Mouse (Mus musculus): ENCODE measurements at regions not wholly inside any gene's neighbourhood (a gene's known extent, or its start where the extent isn't known, plus 50 kb on each side); places are given as distances from the start of the nearest gene placed in this dataset.
A peak's percentile ranks its signal among the peaks of the same experiment; 100 is the strongest.

DNA sequence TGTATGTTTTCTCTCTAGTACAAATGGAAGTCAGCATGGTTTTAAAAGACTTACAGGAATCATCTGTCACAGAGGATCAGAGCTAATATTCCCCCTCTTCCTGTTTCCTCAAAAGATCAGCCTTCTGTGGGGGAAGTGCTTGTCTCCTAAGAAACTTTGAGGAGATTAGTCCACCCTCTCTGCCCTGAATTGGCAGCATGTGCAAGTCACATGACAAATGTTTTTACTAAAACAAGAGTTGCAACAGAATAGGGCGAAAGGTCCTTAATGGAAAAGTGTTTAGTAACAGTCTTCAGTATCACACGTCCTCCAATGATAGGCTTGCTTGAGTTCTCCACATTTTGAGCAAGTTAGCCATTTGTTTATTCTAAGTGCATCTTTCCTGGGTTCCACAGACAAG lies 162.8 kb downstream of the Fzd1 start:
- DNase-seq: no peak

DNA sequence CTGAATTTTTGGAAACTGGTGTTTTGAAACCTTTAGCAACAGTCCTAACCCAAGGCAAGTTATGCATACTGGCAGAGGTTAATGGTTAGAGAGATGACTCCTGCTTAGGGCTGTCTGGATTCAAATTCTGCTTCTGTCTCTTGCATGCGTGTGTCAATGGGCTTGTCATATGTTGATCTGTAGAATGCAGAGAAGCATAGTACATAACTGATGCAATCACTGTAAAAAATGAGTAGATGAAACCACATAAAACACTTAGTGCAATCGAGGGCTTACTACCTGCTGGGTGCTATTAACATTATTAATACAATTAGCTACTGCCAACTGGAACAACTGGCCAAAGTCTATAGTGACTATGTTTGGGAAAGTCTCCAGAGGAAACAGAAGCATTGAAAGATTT lies 163.3 kb downstream of the Fzd1 start:
- DNase-seq: no peak

DNA sequence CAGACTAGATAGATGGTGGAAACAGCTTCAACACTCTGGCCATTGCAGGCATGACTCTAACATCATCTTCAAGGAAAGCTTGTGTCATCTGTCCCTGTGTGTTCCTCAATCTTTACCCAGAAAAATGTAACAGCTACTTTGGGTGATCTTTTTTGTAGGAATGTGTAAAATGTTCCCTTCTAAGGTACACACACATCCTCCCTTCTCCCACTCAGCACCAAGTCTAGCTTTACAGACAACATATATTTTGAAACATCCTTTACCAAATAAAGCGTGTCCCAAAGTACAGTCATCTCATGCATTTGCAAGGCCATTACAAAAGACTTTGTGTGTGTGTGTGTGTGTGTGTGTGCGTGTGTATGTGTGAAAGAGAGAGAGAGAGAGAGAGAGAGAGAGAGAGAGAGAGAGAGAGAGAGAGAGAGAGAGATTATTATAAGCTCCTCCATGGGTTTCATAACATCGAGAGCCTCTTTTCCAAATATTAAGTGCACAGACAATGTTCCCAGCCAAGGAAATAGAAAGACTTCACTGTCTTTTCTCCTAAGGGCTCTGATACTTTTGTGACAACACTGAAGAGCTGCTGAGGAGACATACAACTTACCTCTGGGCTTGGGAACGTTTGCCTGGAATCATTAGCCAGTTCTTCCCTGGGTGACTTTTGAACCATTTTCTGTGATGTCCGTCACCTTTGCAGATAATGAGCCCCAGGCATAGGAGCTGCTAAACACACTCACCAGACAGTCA lies 164.0 kb downstream of the Fzd1 start:
- no peak for DNase-seq

DNA sequence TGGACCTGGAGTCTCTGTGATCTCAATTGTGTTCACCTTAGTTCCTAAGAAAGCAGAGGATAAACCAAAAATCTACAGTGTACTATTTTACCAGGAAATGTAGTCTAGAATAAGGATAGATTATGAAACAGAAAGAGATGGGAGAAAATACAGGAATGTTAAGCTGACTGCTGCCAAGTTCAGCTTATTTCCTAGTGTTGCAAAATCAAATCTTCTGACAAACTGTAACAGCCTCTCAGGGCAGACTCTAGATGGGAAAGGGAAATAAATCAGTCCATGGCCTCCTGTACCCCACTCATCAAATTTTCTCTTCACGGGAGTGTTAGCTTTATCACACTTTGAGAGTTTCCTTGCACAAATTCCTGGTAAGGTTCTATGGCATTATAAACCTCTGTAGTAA lies 166.1 kb downstream of the Fzd1 start:
- DNase-seq: no peak

DNA sequence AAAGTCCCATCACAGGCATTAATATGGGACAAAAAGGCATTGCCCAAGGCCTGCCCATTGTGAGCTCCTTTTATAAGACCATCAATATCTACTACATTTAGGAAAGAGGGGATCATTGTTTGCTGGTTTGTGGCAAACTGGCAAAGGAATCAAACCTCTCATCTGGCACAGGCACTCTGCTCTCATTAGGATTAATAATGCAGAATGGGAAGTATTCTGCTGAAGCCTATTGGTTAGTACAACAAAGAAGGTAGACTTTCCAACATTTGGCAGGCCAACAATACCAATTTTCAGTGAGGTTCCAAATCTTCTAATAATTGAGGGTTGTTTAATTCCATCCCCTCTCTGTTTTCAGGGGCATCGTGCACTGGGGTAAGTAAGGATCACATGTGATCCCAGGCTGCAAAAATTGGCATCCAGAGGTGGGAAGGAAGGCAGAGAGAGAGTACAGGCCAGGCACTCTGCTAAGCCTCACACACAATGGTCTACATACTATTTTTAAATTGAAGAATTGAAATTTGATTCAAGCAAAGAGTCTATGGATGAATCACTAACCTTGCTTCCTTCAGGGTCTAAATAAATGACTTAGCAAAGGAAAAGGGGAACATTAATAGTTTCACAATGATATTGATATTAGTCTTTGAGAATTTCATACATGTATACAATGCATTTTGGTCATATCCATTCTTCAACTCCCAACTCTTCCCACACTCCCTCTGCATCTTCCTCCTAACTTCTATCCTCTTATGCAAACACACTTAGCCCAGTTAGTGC lies 174.9 kb downstream of the Fzd1 start:
- DNase-seq: no peak

DNA sequence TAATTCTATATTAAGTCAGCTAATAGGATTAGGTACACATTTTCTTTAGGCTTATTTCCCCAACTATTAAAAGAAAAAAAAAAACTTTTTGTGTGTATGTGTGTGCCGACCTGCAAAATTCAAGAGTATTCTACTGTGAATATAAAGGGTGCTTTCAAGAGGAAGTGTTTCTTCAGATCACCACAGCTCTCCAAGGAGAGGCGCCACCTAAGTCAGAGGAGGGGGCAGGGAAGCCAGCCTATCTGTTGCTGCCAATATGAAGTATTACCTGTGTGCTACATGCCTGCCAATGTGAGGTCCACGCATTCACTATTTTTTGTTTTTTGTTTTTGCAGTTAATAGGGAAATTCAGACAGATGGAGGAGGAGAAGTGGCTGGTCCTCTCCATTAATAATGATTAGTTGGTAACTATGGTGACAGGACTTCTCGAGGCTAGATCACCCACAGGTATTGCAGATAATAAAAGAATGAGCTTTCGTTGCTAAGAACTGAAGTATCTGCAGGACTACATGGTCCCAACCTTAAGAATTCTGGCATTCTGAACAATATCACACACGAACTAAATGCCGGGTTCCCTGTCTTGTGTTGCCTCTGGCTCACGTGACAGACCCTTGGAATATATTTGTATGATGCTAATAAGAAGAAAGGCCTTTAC lies 177.5 kb downstream of the Fzd1 start:
- DNase-seq: no peak

DNA sequence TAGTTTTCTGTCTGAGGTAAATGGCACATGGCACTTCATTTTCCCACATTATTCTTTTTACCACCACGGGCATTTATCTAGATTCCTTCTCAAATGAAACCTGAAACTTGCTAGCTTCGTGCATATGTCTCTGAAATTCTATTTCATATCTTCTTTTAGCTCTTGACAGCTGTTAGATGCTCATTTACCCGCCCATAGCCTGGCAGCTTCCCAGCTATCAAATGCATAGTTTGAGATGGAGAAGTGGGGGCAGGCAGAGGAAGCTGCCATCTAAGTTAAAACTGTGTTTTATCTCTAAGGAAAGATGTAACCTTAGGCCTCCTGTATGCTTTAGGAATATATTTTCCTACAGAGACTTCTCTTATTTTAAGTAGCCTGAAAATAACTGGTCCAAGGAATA lies 179.0 kb downstream of the Fzd1 start:
- DNase-seq: no peak

DNA sequence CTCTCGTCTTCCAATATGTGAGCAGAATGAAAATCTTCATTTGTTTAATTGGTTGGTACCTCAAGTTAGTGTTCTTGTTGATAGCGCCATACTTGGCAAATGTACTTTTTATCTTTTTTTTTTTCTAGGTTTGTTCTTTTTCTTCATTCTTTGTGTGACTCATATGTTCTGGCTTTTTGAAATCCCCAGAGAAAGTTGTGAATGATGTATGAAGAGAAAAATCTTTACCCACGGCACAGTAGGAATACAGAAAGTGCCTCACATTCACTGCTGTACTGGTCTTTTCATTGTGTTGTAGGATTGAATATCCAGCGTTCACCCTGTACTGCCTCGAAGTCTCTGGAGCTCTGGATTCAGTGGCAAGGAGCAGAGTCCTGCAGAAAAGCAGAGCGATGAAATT lies 180.7 kb downstream of the Fzd1 start:
- DNase-seq: no peak

DNA sequence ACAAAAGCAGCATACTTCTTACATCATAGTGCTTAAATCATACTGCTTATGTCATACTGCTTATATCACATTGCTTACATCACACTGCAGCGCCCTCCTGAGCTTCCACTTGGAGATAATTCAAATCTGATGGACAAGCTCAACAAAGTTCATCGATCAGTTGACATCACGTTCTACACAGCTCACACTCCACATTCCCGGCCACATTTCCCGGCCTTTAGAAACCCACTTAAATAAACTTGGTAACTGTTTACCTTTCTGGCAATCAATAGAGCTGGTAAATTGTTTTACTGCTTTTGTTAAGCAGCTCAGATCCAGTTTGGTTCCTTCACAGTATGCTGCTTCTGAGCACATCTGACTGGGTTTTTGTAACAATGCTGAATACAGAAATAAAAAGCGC lies 194.0 kb downstream of the Fzd1 start:
- no peak for DNase-seq

DNA sequence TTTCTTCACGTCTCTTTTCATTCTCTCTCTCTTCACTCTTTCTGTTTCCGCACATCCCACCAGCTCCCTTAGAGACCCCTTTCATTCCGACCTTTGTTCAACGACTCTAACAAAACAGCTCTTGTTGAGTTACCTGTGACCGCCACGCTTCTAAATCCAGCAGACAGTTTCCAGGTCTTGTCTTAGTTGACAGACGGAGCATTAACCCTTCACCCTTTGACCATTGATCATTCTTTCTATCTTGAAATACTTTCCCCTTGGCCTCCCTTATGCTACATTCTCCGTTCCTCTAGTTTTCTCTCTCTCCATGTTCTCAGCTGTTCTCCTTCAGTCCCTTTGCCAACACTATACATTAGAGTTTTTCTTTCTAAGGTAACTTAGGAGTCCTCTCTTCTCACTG lies 196.2 kb downstream of the Fzd1 start:
- no peak for DNase-seq

DNA sequence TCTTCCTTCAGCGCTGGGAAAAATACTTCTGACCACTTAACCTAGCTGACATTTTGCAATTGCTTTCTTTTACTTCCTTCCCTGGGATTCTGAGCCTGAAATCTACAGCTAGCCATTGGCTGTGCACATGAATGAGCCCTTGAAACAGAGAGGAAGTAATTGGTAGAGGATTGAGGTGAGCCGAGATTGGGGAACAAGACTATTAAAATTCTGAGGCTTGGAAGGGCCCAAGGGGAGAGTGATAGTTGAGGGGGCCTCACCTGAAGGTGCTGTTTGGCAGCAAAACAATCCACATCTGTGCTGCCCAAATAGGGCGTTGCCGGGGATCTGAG lies 196.7 kb downstream of the Fzd1 start:
- no peak for DNase-seq

DNA sequence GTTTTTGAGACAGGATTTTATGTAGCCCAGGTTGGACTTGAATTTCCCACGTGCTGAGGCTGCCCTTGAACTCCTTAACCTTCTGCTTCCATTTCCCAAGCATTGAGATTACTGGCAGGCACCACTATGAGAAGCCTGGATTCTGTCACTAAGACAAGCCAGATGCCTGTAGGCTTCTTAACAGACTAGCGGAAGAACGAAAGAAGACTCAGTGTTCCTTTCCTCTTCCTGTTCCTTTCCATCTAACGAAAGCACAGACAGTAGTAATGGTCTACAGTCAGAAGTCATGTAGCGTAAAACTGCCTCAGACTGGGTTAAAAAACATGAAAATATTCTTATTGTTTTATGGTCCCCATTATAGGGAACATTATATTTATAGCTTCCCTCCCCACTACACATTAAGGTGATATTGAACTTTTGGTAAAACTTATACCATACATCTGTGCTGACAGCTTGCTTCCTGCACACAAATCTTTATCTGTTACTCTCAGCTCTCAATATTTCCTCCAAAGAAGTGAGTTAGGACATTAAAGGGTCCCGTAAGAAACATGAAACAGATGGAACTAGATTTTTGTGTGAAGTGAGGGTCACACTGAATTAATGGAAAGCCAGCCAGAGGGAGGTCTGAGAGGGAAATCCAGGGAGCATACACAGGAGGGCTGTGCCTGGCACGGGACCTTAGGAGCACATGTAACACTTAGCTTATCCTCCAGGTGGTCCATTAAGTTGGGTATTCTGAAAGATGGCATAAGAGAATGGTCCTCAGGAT lies 197.3 kb downstream of the Fzd1 start:
- no peak for DNase-seq

DNA sequence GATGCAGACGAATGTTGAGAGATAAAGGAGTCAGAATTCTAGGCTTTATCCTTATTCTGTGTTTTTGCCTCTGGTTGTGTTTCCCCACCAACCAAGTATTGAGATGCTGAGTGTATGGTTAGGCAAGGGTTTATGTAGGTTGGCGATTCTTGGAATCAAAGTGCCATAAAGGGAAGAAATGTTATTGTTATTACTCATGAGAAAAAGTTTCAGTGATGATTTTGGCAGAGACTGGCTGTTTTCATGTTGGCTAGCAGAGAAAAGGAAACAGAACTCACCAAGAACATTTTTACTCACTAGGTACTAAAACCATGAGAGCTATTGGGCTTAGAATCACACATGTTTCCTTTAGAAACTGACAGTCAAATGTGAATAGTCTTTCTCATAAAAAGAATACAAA lies 202.9 kb downstream of the Fzd1 start:
- no peak for DNase-seq

DNA sequence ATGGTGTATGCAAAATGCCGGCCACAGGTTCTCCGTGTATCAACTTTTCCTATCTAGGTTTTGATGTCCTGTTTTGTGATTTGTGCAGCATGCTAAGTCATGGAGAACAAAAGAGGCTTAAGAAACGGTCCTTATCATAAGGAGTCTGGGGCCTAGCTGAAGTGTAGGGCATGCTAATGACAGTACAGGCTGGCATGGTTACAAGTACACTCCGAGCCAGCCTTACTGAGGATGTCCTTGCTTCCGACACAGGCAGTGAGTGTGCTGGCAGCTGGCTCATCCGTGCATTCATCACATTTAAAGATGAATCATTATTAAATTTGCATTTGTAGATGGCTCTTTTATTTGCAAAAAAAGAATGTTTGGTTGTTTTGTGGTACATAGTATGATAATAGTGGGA lies 219.3 kb downstream of the Fzd1 start:
- no peak for DNase-seq

DNA sequence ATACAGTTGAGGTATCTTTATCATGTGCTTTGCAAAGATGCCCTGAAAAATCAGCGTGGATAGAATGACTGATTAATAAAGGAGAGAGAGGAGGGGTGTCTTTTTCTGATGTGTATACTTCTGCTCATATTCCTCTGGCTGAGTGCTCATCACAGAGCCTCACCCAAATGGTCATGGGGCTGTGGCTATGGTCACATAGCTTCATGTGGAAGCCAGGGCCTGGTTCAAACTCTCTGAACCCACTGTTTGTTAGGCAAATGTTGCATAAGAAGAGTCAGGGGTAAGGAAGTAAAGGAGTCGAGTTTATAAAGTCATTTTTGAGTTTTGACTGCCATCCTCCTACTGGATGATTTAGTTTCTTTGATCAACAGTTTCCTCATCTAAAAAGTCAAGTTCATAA lies 221.0 kb downstream of the Fzd1 start:
- no peak for DNase-seq

DNA sequence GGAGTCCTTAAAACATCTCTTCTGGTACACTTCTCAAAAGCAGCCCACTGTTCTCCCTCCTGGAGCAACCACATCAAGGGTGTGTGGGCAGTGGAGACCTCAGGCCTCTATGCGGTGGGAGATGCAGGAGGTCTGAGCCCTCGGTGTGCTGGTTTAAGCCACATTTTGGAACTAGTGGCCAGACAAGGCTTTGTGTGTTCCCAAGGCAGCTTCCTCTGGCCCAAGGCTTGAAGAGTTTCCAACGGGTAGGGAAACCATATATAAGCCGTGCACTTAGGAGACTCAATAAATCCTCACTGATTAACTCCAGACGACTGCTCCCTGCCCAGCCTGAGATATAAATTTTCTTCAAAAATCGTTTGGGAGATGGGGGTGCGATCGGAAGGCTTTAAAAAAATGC lies 221.9 kb downstream of the Fzd1 start:
- no peak for DNase-seq

DNA sequence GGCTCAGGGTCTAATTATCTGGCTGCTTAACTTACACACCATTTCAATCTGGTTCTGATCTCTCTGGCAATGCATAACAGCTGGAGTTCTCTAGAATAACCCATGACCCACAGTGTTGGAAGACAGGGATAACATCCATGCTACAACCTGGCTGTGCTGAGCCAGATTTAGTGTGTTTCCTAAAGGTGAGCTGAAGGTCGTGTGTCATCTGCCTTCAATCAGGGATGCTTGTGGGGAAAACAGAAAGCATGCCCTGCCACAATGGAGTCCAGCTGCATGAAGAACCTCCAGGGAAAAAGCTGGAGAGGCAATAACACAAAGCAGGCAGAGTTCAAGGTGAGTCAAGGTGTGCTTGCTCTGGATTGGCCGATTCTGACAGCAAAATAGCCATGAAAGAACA lies 223.3 kb downstream of the Fzd1 start:
- DNase-seq: no peak

DNA sequence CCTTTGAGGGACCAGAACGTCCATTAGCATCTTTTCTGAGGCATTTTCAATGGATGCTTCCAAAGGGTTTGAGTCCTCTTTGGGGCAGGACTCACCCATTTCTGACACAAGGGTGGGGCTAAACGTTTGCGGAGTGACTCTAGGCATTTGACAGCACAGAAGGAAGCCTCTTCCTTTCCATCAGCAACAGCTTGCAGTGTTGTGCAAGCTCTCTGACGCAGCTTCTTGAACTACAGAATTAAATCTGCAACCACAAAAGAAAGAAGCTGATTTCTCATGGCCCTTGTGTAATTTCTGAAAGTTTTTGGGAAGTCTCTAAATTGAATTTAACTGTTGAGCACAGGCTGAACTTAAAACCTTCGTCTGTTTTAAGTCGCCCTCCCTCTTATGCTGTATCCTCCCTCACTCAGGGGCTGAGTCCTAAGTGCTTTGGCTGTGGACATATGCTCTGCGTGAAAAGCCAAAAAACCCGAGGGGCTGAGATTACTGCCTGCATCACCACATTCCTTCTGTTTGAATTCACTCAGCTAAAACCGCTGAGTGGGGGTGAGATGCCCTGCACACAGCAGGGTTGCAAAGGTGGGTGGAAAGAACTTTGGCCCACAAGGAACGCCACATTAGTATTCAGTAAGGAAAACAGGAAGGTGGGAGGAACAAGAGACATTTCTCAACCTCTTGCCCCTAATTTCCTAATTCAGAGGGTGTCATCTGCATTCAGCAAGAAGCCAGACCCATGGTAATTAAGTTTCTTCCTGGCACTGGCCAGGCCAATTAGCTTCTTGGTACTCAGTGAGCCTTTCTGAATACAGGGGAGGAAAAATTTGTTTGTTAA lies 227.4 kb downstream of the Fzd1 start:
- peak; percentile 30 for DNase-seq

DNA sequence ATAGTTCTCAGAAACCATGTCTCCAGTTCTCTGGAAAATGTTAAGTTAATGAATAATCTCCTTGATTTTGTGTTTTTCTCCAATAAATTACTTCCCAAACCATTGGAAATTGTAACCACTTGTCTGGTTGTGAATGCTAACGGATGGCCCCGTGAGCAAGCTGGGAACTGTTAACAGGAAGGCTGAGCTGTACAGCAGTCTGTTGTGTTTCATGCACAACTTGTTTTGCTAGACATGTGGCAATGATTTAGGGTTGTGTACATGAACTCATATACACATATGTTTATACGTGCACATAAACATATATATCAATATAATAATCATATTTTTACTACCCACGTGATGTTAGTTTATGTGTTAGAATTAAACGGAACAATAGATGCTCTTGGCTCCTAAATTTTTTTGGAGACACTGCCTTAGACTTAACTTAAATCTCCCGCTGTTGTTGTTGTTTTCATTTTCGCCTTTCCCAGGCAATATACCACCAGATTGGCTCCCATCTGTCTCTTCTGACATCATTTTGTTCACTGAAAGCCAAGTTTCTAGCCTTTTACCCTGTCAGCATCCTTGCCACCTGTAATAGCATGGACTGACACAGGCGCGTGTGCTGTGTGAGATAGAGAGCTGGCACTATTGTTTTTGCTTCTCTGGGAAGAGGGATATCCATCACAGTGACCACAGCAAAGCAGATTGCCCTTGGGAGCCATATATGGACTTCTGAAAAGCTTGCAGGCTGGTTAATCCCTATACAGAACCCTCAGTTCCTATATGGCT lies 231.6 kb downstream of the Fzd1 start:
- no peak for DNase-seq

DNA sequence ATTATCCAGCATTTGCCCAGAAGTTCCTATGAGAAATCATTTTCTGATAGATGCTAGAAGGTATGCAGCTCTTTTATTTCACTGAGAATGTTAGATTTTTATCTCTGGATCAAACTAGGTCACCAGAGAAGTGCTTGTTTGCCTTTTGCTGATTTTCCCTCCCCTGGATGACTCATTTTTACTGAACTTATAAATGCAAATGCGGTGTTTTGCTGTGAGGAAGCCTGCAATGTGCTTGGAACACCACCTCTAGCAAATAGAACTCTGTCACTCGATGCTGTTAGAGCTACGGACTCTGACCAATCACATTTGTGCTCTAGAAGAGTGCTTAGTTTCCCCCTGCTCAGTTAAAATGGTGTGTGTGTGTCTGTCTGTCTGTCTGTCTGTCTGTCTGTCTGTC lies 257.2 kb downstream of the Fzd1 start:
- no peak for DNase-seq

DNA sequence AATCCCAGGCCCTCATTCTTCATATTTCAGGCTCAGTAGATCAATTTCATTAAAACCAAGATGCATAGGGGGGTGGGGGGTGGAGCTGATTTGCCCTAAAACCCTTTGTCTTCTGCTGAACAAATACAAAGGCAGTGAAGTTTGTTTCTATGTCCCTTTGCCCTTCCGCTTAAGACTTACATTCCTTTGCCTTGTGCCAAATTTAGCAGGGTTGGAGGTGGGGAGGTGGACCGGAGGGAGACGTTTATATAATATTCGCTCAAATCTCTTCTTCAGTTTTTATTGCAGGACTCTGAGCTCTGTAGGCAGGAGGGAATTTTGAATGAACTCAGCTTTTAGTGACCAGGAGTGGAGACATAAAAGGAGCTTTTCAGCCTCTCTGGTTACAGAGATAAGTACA lies 258.8 kb downstream of the Fzd1 start:
- DNase-seq: no peak

DNA sequence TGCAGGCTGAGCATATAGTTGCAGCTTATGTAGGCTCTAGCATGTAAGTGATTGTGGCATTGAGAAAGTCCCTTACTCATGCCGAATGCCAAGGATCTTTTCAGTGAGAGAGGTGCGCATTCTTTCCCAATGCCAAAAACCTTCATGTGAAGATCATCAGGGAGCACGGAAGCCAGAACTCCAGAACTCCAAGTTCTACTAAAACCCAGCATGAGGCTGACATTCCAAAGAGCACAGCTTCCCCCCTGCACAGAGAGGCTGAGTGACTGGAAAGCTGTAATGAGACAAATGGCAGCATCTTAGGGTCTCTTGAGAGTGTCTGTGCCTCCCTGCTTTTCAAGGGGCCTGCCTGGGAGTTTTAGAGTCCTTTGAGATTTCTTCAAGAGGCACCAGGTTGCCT lies 259.4 kb downstream of the Fzd1 start:
- DNase-seq: no peak
